Mouse (Mus musculus) mesoderm, embryonic 11.5 days (tissue): ENCODE results near the gene Hpcal1.
A peak's percentile ranks its signal among the peaks of the same experiment; 100 is the strongest.

Source experiments
- DNase-seq: peaks from one replicate; pipeline ENCODE4 v3.0.0-alpha.2; 2012; ENCODE audit warnings: low read depth, low spot score

Gene Hpcal1

GRCm38 (mm10) chr12:17712571-17712970, 21.9 kb downstream of the Hpcal1 start:
- DNase-seq = no peak

- DNase-seq = no peak
Observed at GRCm38 (mm10) chr12:17715720-17716478, 25.2 kb downstream of the Hpcal1 start.

GRCm38 (mm10) chr12:17717257-17717656, 26.6 kb downstream of the Hpcal1 start:
- no peak for DNase-seq

- DNase-seq = no peak
Observed at GRCm38 (mm10) chr12:17718146-17718545, 27.5 kb downstream of the Hpcal1 start.

- DNase-seq = no peak
Observed at GRCm38 (mm10) chr12:17721058-17721457, 30.4 kb downstream of the Hpcal1 start.

GRCm38 (mm10) chr12:17722452-17723181, 32.0 kb downstream of the Hpcal1 start:
- DNase-seq = no peak

GRCm38 (mm10) chr12:17723182-17723570, 32.5 kb downstream of the Hpcal1 start:
- DNase-seq = no peak

- DNase-seq = no peak
Observed at GRCm38 (mm10) chr12:17723999-17724398, 33.3 kb downstream of the Hpcal1 start.

GRCm38 (mm10) chr12:17724412-17725090, 33.9 kb downstream of the Hpcal1 start:
- no peak for DNase-seq

- DNase-seq = no peak
Observed at GRCm38 (mm10) chr12:17725592-17725991, 34.9 kb downstream of the Hpcal1 start.

- peak; percentile 35 for DNase-seq
Observed at GRCm38 (mm10) chr12:17726576-17727320, 36.1 kb downstream of the Hpcal1 start.

- DNase-seq = no peak
Observed at GRCm38 (mm10) chr12:17727676-17728339, 37.2 kb downstream of the Hpcal1 start.

GRCm38 (mm10) chr12:17729211-17729900, 38.7 kb downstream of the Hpcal1 start:
- DNase-seq = no peak

- no peak for DNase-seq
Observed at GRCm38 (mm10) chr12:17732006-17732405, 41.4 kb downstream of the Hpcal1 start.

GRCm38 (mm10) chr12:17732546-17732945, 41.9 kb downstream of the Hpcal1 start:
- DNase-seq = no peak

- DNase-seq = no peak
Observed at GRCm38 (mm10) chr12:17733114-17733904, 42.7 kb downstream of the Hpcal1 start.

- DNase-seq = no peak
Observed at GRCm38 (mm10) chr12:17736396-17736795, 45.7 kb downstream of the Hpcal1 start.

- no peak for DNase-seq
Observed at GRCm38 (mm10) chr12:17736859-17737577, 46.4 kb downstream of the Hpcal1 start.

GRCm38 (mm10) chr12:17737808-17738207, 47.2 kb downstream of the Hpcal1 start:
- no peak for DNase-seq
